Mouse (Mus musculus): ENCODE results near the gene Abcg5. TPM values are rescaled to one million over a fixed set of nuclear protein-coding genes. Genes with fewer than 3 reads are reported as not detected.

The Abcg5 gene
- total and polyA plus RNA-seq, 3 experiments = not detected

DNA sequence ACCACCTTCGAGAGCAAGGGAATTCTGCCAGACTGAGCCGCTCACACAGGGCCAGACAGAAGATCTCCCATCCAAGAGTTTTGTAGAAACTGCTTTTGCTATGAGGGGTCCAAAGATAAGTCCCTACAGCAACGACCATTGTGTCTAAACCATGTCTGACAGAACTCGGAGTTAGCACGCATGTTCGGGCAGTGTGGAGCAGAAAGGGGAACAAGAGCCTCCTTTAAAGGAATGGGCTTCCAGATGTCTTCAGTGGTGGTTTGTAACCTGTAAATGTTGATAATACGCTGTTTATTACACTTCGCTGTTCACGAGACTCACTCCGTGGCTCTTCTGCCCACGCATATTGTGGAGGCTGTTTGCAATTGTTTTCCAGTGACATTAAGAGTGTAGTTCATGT is 5.2 kb downstream of the Abcg5 start:
- H3K27ac ChIP-seq (ENCODE audit: control insufficient read depth, low read depth, low read length) = no peak overlapping the region
- H3K9me3 ChIP-seq (replicated peaks; ENCODE audit: insufficient read depth, low read length) = no peaks in the 10 kb centered on the region
- H3K27me3 ChIP-seq (ENCODE audit: control insufficient read depth in 1 of 2, insufficient read depth in 2 of 2, low read length in 2 of 2) = no peaks in the 10 kb centered on the region; a peak in 1 of 4 replicates
- no peaks in the 10 kb centered on the region for H3K36me3 ChIP-seq (ENCODE audit: control insufficient read depth in 1 of 2, insufficient read depth in 2 of 2, low read length in 2 of 2)
- no peak overlapping the region for H3K4me3 ChIP-seq (ENCODE audit: control insufficient read depth in 1 of 2, insufficient read depth in 1 of 2, low read depth in 2 of 2, low read length in 2 of 2)
- no peaks in the 10 kb centered on the region for H3K79me2 ChIP-seq (ENCODE audit: control insufficient read depth, insufficient read depth, low read length, poor library complexity)
- no peak overlapping the region for H3K9ac ChIP-seq (ENCODE audit: control insufficient read depth, low read depth, low read length, poor library complexity, severe bottlenecking)
- no peak for DNase-seq (ENCODE audit: low read depth, low spot score)
- no peak for TF ChIP-seq ZC3H11A (IDR thresholded peaks at IDR 0.05; ENCODE audit: low read depth, low read length)
- no peak for TF ChIP-seq MEF2A (IDR thresholded peaks at IDR 0.05; ENCODE audit: extremely low read depth, insufficient replicate concordance, low read depth, low read length, poor library complexity, severe bottlenecking)
- TF ChIP-seq POLR2AphosphoS5 (IDR thresholded peaks at IDR 0.05; ENCODE audit: borderline replicate concordance, low read depth, low read length) = no peak
- no peak for TF ChIP-seq CHD2 (IDR thresholded peaks at IDR 0.05; ENCODE audit: low read length)
- TF ChIP-seq ELF1 (IDR thresholded peaks at IDR 0.05; ENCODE audit: low read depth, low read length) = no peak
- TF ChIP-seq TAL1 (IDR thresholded peaks at IDR 0.05; ENCODE audit: low read length) = no peak
- no peak for TF ChIP-seq ZKSCAN1 (IDR thresholded peaks at IDR 0.05; ENCODE audit: low read depth, low read length)
- TF ChIP-seq MYC (IDR thresholded peaks at IDR 0.05; ENCODE audit: low read depth, low read length) = no peak
- TF ChIP-seq USF1 (IDR thresholded peaks at IDR 0.05; ENCODE audit: low read depth, low read length) = no peak
- TF ChIP-seq GABPA (IDR thresholded peaks at IDR 0.05; ENCODE audit: low read depth, low read length) = no peak
- TF ChIP-seq USF2 (IDR thresholded peaks at IDR 0.05; ENCODE audit: borderline replicate concordance in 1 of 2, insufficient read depth in 1 of 2, low read depth in 1 of 2, low read length in 2 of 2) = no peak
- TF ChIP-seq RAD21 (IDR thresholded peaks at IDR 0.05; ENCODE audit: low read depth, low read length) = no peak
- TF ChIP-seq POLR2A (IDR thresholded peaks at IDR 0.05; ENCODE audit: control insufficient read depth in 1 of 2, insufficient read depth in 1 of 2, low read depth in 1 of 2, low read length in 2 of 2, poor library complexity in 1 of 2) = no peak
- no peak for TF ChIP-seq BHLHE40 (IDR thresholded peaks at IDR 0.05; ENCODE audit: borderline replicate concordance, low read depth, low read length)
- TF ChIP-seq GATA1 (IDR thresholded peaks at IDR 0.05; ENCODE audit: low read depth, low read length) = no peak
- TF ChIP-seq POLR2AphosphoS2 (IDR thresholded peaks at IDR 0.05; ENCODE audit: low read length) = no peak
- TF ChIP-seq E2F4 (IDR thresholded peaks at IDR 0.05; ENCODE audit: borderline replicate concordance, low read depth, low read length) = no peak
- H3K4me1 ChIP-seq (ENCODE audit: control insufficient read depth in 1 of 2, insufficient read depth in 2 of 2, low read length in 2 of 2) = no peaks in the 10 kb centered on the region

DNA sequence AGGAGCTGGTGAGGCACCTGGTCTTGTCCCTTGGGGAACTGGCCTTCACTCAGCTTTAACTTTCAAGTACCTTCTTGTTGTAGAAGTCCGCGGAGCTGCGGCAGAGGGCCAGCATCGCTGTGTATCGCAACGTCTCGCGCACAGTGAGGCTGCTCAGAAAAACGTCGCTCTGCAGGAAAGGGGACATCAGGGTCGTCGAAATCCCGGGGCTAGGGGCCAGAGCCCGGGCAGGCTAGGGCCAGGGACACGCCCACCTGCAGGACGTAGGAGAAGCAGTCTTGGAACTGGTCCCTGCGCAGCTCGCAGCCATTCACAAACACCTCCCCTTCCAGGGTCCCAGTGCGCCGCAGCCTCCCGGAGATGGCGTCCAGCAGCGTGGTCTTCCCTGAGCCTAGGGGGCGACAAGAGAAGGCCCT is 6.9 kb downstream of the Abcg5 start, which contains the start of gene Abcg8:
TSS of gene Abcg8 (plus strand) at position 352 of the 416 bp plus-strand sequence.
- H3K9me3 ChIP-seq (replicated peaks; ENCODE audit: insufficient read depth, low read length) = no peaks in the 10 kb centered on the region
- no peaks in the 10 kb centered on the region for H3K4me1 ChIP-seq (ENCODE audit: control insufficient read depth in 1 of 2, insufficient read depth in 2 of 2, low read length in 2 of 2)
- no peak within 1 kb of the TSS for H3K4me3 ChIP-seq (ENCODE audit: control insufficient read depth in 1 of 2, insufficient read depth in 1 of 2, low read depth in 2 of 2, low read length in 2 of 2)
- H3K36me3 ChIP-seq (ENCODE audit: control insufficient read depth in 1 of 2, insufficient read depth in 2 of 2, low read length in 2 of 2) = no peaks in the 10 kb centered on the region
- TF ChIP-seq MYB (IDR thresholded peaks at IDR 0.05; ENCODE audit: low read depth, low read length) (no peak), GABPA (IDR thresholded peaks at IDR 0.05; ENCODE audit: low read depth, low read length) (no peak), MYC (IDR thresholded peaks at IDR 0.05; ENCODE audit: low read depth, low read length) (no peak), NRF1 (IDR thresholded peaks at IDR 0.05; ENCODE audit: insufficient read depth, low read depth, low read length, poor library complexity, severe bottlenecking) (no peak), TAL1 (IDR thresholded peaks at IDR 0.05; ENCODE audit: low read length) (no peak)
- no peaks in the 10 kb centered on the region for H3K79me2 ChIP-seq (ENCODE audit: control insufficient read depth, insufficient read depth, low read length, poor library complexity)
- DNase-seq (ENCODE audit: low read depth, low spot score) = no peak
- no peaks in the 10 kb centered on the region; a peak in 1 of 4 replicates for H3K27me3 ChIP-seq (ENCODE audit: control insufficient read depth in 1 of 2, insufficient read depth in 2 of 2, low read length in 2 of 2)
- H3K27ac ChIP-seq (ENCODE audit: control insufficient read depth, low read depth, low read length) = no peak within 1 kb of the TSS
- H3K9ac ChIP-seq (ENCODE audit: control insufficient read depth, low read depth, low read length, poor library complexity, severe bottlenecking) = no peak within 1 kb of the TSS

Measured in MEL (cell line).